Mouse (Mus musculus) myocyte (in vitro differentiated cells): ENCODE measurements around the gene Mapk9.

Source experiments
- CEBPB ChIP-seq: IDR thresholded peaks from 2 replicates; pipeline ENCODE4 v1.6.1; 2011; ENCODE audit warnings: mild to moderate bottlenecking, moderate library complexity; ENCODE audit not compliant: poor library complexity, insufficient read depth, severe bottlenecking
- E2F4 ChIP-seq: IDR thresholded peaks from one replicate; pipeline ENCODE4 v1.6.1; 2011; ENCODE audit warnings: mild to moderate bottlenecking, control low read depth, moderate library complexity; ENCODE audit not compliant: insufficient read depth
- MAX ChIP-seq: IDR thresholded peaks from one replicate; pipeline ENCODE4 v1.6.1; 2011; ENCODE audit warnings: low read depth, mild to moderate bottlenecking, control low read depth
- MYOD1 ChIP-seq, 3 experiments: IDR thresholded peaks; one replicate each; pipeline ENCODE4 v1.6.1; 2011; ENCODE audit warnings: control low read depth in 2 of 3, low read depth in 2 of 3, mild to moderate bottlenecking in 2 of 3, moderate library complexity in 1 of 3; ENCODE audit not compliant: insufficient read length in 2 of 3, control insufficient read depth in 1 of 3
- MYOG ChIP-seq, 3 experiments: IDR thresholded peaks; one replicate each; pipeline ENCODE4 v1.6.1; 2011; ENCODE audit warnings: control low read depth in 2 of 3, low read depth in 2 of 3, mild to moderate bottlenecking in 2 of 3; ENCODE audit not compliant: insufficient read length in 2 of 3, control insufficient read depth in 1 of 3, insufficient read depth in 1 of 3
- POLR2A ChIP-seq: IDR thresholded peaks from one replicate; pipeline ENCODE4 v1.6.1; 2011; ENCODE audit warnings: low read depth, mild to moderate bottlenecking, control low read depth, moderate library complexity; ENCODE audit not compliant: insufficient read length
- POLR2AphosphoS2 ChIP-seq: IDR thresholded peaks from one replicate; pipeline ENCODE4 v1.6.1; 2011; ENCODE audit warnings: low read depth, control low read depth; ENCODE audit not compliant: insufficient read length
- SRF ChIP-seq: IDR thresholded peaks from one replicate; pipeline ENCODE4 v1.6.1; 2011; ENCODE audit warnings: low read depth; ENCODE audit not compliant: control insufficient read depth, insufficient read length
- TCF12 ChIP-seq: IDR thresholded peaks from one replicate; pipeline ENCODE4 v1.6.1; 2011; ENCODE audit warnings: mild to moderate bottlenecking, control low read depth; ENCODE audit not compliant: poor library complexity, insufficient read depth, severe bottlenecking
- USF1 ChIP-seq: IDR thresholded peaks from one replicate; pipeline ENCODE4 v1.6.1; 2011; ENCODE audit warnings: low read depth, mild to moderate bottlenecking, control low read depth, moderate library complexity

DNA sequence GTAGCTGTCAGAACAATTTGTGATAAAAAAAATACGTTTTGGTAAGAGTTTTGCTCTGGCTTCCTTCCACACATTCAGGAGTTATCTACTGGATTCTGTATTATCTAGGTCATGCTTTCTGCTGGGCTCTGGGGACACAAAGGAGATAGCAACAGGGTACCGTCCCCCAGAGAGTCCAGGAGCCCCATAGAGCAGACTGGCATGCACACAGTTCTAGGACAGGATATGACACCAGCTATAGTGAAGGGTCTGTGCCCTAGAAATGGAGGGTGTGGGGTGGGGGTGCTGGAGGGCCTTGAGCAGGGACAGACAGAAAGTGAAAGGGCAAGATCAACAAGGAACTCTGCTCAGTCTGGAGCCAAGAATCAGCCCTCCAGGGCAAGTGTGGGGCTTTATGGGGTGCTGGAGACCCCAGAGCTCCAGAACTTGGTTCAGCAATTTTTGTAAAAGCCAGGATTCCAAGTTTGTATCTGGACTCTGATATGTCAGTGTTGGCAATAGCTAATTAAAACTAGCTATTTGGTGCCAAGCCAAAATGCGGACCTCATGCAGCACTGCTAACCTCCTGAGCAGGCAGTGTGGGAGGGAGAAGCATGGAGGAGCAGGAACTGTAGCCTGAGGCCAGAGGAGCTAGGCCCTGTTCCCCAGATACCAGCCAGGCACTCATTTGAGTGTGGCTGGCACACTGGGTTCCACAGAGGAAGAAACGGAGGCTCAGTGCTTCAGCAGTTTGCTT lies 1.7 kb downstream of the Mapk9 start:
- TF ChIP-seq CEBPB: no peak
- no peak for TF ChIP-seq TCF12
- no peak for TF ChIP-seq MYOD1 (IDR thresholded peaks at IDR 0.05; ENCODE audit: control insufficient read depth in 1 of 3, insufficient read length in 2 of 3, low read depth in 2 of 3)
- TF ChIP-seq POLR2A: no peak
- TF ChIP-seq USF1: no peak
- TF ChIP-seq MAX: no peak
- no peak for TF ChIP-seq POLR2AphosphoS2
- TF ChIP-seq MYOG (IDR thresholded peaks at IDR 0.05; ENCODE audit: control insufficient read depth in 1 of 3, insufficient read depth in 1 of 3, insufficient read length in 2 of 3, low read depth in 2 of 3): no peak
- TF ChIP-seq E2F4: no peak
- TF ChIP-seq SRF: no peak
